Mouse (Mus musculus) spleen, postnatal 10 days (tissue): Measurements from ENCODE around the gene Dohh.

ENCODE experiments used
- DNase-seq, 2 experiments: peaks; one replicate each; pipeline ENCODE4 v3.0.0; 2021 to 2022; ENCODE audit warnings: low spot score in 2 of 2

The Dohh gene

DNA sequence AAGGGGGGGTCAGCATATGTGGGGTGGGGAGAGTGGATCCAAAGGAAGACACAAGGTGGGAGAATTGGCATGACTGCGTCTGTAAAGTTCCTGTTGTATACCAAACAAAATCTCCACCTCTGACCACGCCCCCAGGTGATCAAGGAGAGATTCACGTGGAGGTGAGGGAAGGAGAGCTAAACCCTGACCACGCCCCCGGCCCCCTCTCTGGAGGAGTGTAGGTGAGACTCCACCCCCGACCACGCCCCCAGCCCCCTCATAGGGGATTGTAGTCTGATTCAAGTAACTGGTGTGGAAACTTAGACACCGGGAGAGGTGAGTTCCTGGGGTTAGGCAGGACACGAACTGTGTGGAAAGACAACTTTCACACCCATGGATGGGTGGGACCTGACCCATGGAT, 19.9 kb downstream of the Dohh start:
- no peak for DNase-seq

GRCm38 (mm10) chr10:81404720-81405119, 20.5 kb downstream of the Dohh start:
- DNase-seq: peak in 1 of 2 experiments; percentile 60

GRCm38 (mm10) chr10:81405588-81406201, 21.5 kb downstream of the Dohh start:
- peak; percentile 71 to 86 for DNase-seq

GRCm38 (mm10) chr10:81406504-81407440, 22.5 kb downstream of the Dohh start:
- DNase-seq: peak in 1 of 2 experiments; percentile 21

DNA sequence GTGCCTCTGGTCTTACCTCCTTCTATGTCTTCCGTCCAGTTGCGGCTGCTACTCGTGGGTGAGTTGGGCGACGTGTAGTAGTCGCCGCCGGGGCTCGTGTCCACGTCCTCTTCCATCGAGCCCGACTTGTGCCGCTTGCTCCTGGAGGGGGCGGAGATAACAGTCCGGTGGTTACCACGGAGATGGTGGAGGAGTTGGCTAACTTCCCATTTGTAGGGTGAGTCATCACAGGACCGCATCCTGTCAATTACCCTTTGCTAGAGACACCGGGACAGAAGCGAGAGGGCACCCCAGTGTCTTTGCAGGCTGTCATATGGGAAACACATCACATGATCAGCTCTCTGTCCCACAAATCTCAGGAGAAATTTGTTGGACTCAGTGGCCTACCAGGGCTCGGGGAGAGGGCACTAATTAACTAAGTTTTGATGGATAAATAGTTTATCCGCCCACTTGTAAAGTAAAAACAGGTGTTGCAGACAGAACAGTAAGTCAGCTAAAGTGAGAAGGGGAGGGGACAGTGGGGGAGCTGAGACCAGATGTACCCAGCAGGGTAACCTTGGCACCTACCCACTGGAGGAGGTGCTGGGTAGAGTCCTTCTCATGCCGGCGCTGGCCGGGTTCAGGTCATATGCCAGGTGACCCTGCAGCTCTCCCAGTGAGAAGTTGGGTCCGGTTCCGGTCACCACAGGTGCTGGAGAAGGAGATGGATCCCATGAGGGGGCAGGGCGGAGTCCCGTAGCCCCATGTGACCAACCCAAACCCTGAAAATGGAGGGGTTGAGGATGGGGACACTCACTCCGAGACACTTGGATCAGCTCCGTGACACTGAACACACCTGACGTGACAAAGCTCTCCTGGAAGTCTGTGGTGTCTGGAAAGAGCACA, 23.6 kb downstream of the Dohh start:
- peak; percentile 46 to 70 for DNase-seq

DNA sequence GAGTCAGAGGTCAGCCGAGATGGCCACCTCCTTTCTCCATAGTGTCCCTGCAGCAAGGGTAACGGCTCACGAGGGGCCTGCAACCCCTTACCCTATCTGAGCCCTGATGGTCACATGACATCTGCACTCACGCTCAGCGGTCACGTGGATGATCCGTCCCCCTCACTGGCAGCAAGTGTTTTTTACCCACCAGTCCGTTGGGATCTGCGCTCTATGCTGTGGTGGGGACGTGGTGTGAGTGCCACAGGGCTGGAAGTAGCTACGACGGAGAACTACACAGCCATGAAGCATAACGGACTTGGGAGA, 24.1 kb downstream of the Dohh start:
- no peak for DNase-seq

DNA sequence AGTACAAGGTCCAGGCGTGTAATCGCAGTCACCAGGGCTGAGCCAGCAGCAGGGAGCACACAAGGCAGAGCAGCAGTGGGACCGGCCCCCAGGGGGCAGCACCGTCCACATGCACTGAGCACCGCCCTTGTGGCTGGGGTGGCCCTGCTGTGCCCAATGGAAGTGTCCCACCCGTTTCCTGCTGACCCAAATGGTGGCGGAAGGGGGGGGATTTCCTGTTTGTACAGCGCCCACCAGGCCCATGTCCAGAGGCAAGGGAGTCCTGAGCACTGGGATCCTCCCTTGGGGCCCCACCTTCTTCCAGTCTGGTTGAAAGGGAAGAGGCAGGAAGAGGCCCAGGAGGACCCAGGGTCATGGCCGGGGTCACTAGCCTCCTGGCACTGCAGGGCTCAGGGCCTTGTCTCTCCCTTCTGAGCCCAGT, 24.7 kb downstream of the Dohh start:
- peak; percentile 75 to 90 for DNase-seq

- no peak for DNase-seq
Observed at GRCm38 (mm10) chr10:81409330-81409729, 25.1 kb downstream of the Dohh start.

DNA sequence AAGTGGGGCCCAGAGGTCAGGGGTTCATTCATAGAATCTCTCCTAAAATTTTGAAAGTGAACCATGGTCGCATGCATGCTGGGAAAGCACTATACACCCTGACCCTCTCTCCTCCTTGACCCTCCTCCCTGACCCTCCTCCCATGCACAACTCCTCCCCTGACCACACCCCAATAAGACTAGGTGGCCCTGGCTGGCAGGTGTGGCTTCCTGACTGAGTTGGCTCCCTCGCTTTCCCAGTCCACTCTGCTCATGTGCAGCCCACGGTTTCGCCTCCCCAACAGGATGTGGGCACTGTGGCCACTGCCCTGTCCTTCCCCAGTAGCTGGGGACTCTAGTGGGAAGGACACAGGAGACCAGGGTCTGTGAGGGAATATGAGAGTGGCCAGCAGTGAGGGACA, 26.1 kb downstream of the Dohh start:
- DNase-seq: peak in 1 of 2 experiments; percentile 27

- DNase-seq: no peak
Observed at GRCm38 (mm10) chr10:81410981-81411380, 26.8 kb downstream of the Dohh start.

GRCm38 (mm10) chr10:81411471-81412400, 27.5 kb downstream of the Dohh start:
- peak in 1 of 2 experiments; percentile 44 for DNase-seq

GRCm38 (mm10) chr10:81412586-81413309, 28.5 kb downstream of the Dohh start:
- no peak for DNase-seq

DNA sequence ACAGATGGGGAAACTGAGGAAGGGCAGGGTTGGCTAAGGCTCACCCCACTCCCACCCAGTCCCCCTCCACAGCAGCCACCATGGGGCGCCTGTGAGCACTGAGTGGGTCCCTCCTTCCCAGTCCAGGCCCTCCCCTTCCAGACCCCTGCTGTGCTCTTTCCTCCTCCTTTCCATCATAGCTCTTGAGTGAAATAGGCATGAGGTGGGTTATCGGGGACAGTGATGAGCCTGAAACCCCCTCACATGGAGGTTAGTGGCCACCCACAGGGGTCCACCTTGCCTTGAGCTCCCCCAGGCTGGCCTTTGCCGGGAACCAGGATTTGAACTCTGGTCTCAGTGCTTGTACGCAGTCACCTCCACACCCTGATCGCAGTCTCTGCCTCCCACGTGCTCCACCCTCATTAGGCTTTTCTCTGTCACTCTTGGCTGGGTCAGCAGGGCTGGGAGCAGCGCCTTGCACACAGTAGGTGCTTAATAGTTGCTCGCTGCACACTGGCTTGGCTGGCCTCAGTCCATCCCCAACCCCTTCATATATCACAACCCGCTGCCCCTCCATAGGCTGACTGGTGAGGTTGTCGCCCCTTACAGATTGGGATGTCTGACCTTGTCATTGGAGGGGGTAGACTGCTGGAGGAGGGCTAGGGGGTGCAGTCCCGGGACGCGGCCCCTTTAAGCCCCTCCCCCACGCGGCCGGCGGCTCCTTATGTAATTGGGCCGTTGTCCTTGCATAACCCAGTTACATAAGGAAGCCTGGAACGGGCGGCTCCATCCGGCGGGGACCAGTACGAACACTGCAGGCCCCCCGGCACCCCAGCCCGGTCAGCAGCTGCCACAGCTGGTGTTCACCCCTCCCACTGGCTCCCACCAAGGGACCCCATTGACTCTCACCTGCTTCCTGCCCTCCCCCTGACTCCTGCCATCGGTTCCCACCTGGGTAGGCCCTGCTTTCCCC, 29.4 kb downstream of the Dohh start:
- DNase-seq: peak in 1 of 2 experiments; percentile 68

- DNase-seq: no peak
Observed at GRCm38 (mm10) chr10:81414682-81415081, 30.5 kb downstream of the Dohh start.

DNA sequence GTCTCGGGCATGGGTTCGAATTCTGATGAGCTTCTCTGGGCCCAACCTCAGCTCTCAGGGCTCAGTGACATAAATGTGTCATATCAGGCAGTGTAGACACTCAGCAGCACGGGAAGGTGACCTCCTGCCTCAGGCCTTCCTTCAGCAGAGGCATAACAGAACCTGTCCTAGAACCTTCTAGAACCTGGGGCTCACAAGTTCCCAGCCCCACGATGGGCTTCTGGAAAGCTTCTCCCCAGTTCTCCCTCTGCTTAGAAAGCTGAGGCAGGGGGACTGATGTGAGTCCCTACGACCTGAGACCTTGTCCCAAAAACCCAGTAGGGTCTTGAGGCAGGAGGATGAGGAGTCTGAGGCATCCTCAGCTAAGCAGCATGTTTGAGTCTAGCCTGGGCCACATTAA, 30.9 kb downstream of the Dohh start:
- no peak for DNase-seq

DNA sequence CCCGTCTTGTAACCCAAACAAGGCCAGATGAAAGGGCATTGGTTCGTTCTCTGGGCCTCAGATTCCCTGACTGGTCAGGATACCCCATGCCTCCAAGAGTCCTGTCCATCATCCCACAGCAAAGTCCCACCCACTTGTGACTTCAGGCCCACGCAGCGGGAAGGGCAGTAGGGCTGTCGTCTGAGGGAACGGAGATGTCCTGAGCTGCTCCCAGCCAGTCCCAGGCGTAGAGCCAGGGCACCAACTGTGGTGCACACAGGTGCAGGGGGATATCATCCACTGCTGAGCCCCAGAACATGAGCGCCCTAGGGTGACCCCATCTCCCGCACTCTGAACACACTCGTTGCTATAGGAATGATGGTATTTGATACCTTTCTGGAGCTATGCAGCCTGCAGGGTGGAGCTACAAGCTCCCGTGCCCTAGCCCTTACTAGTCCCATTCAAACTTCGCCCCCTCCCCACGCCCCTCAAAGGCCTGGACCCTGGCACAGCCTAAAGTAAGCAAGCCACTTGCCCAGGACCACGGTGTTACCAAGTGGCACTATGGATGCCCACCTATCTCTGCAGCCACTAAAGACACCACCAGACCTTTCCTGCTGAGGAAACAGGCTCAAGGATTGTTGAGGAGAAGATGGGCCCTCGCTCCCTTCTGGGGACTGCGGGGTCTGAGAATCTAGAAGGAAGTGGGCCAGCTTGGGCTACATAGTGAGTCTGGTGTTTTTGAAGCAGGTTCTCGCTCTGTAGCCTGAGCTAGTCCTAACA, 31.5 kb downstream of the Dohh start:
- no peak for DNase-seq

GRCm38 (mm10) chr10:81416581-81417226, 32.5 kb downstream of the Dohh start:
- peak in 1 of 2 experiments; percentile 57 for DNase-seq
